Mouse (Mus musculus) midbrain, embryonic 16.5 days (tissue): ENCODE data around the gene Rcc1. TPM values are rescaled to one million over a fixed set of nuclear protein-coding genes. Genes with fewer than 3 reads are reported as not detected.

Experiments used
- ATAC-seq: fragments of 200-750 bp; cut with Nextera tagmentation; 2 replicates; pipeline ENCODE4 v1.8.0; 2017; ENCODE audit warnings: moderate TSS enrichment
- H3K27ac ChIP-seq: fragments of 300-500 bp; sonication (generic); 2 replicates; pipeline ENCODE4 v1.5.1; 2014; ENCODE audit warnings: mild to moderate bottlenecking, low read length, mixed read lengths
- H3K27me3 ChIP-seq: fragments of 300-500 bp; sonication (generic); 2 replicates; pipeline ENCODE4 v1.6.1; 2014; ENCODE audit warnings: low read depth, low read length, mixed read lengths; ENCODE audit not compliant: control insufficient read depth, insufficient read depth
- H3K36me3 ChIP-seq: fragments of 300-500 bp; sonication (generic); 2 replicates; pipeline ENCODE4 v1.6.1; 2014; ENCODE audit warnings: mild to moderate bottlenecking, low read length, moderate library complexity, mixed read lengths; ENCODE audit not compliant: control insufficient read depth, insufficient read depth
- H3K4me1 ChIP-seq: fragments of 300-500 bp; sonication (generic); 2 replicates; pipeline ENCODE4 v1.6.1; 2014; ENCODE audit warnings: mild to moderate bottlenecking, low read length, mixed read lengths; ENCODE audit not compliant: control insufficient read depth, insufficient read depth
- H3K4me2 ChIP-seq: fragments of 300-500 bp; sonication (generic); 2 replicates; pipeline ENCODE4 v1.6.1; 2014; ENCODE audit warnings: mild to moderate bottlenecking, low read length, mixed read lengths
- H3K4me3 ChIP-seq: fragments of 300-500 bp; sonication (generic); 2 replicates; pipeline ENCODE4 v1.5.1; 2014; ENCODE audit warnings: low read depth, mild to moderate bottlenecking, low read length, moderate library complexity, mixed read lengths
- H3K9ac ChIP-seq: fragments of 300-500 bp; sonication (generic); 2 replicates; pipeline ENCODE4 v1.6.1; 2014; ENCODE audit warnings: low read depth, low read length, mixed read lengths
- H3K9me3 ChIP-seq: fragments of 300-500 bp; sonication (generic); replicated peaks from 2 replicates; pipeline ENCODE4 v1.6.1; 2014; ENCODE audit warnings: mild to moderate bottlenecking, low read length, mixed read lengths; ENCODE audit not compliant: control insufficient read depth, poor library complexity, severe bottlenecking
- WGBS: fragments of 180-500 bp; shearing (Covaris S2); extraction: QIAGEN DNeasy Blood & Tissue Kit; methylation state at CpG from one replicate; pipeline ENCODE4 v1.1.7; 2014; 5-methylcytosine and 5-hydroxymethylcytosine counted together
- polyA plus RNA-seq: library from polyadenylated mRNA; unstranded; fragments of >200 nt; fragmentation: Nextera tagmentation; extraction: Ambion mirVana; gene quantifications from 2 replicates; pipeline ENCODE4 v1.2.1, GENCODE M21; 2015

Gene Rcc1
- polyA plus RNA-seq: 29.8 and 30.8 TPM in 2 replicates

- H3K4me2 ChIP-seq: peak within 1 kb of the TSS; percentile 83
- H3K27me3 ChIP-seq: no peaks in the 10 kb centered on the region
- 0 out of 2 replicates have a peak, but pooled peaks cover 2% of the 10 kb centered on the region for H3K36me3 ChIP-seq
- under 1% methylated on average over 31 of the region's 31 CpGs for WGBS
- peak within 1 kb of the TSS; percentile 63 for H3K4me3 ChIP-seq
- peaks cover 13% of the 10 kb centered on the region for H3K4me1 ChIP-seq
- peak within 1 kb of the TSS; percentile 86 for H3K27ac ChIP-seq
- H3K9ac ChIP-seq: peak within 1 kb of the TSS; percentile 72
- ATAC-seq: peak; percentile 93
- H3K9me3 ChIP-seq: no peaks in the 10 kb centered on the region
Measured at GRCm38 (mm10) chr4:132353481-132353885, at the start of gene Rcc1. Rcc1 (minus strand) TSS chr4:132353605.

- H3K9me3 ChIP-seq: no peaks in the 10 kb centered on the region
- no peak overlapping the region for H3K4me2 ChIP-seq
- H3K4me3 ChIP-seq: no peak overlapping the region
- H3K9ac ChIP-seq: no peak overlapping the region
- 94% methylated on average over 9 of the region's 9 CpGs for WGBS
- H3K36me3 ChIP-seq: no peaks in the 10 kb centered on the region
- H3K4me1 ChIP-seq: peaks cover 4% of the 10 kb centered on the region
- H3K27me3 ChIP-seq: no peaks in the 10 kb centered on the region
- ATAC-seq: no peak
- no peak overlapping the region for H3K27ac ChIP-seq
Measured at GRCm38 (mm10) chr4:132401016-132401415, 47.6 kb upstream of the Rcc1 start.

GRCm38 (mm10) chr4:132398863-132399262, 45.5 kb upstream of the Rcc1 start:
- Histone ChIP-seq H3K4me1 (peaks cover 4% of the 10 kb centered on the region), H3K27ac (no peak overlapping the region), H3K27me3 (no peaks in the 10 kb centered on the region), H3K9me3 (no peaks in the 10 kb centered on the region), H3K4me3 (no peak overlapping the region), H3K4me2 (no peak overlapping the region), H3K36me3 (no peaks in the 10 kb centered on the region), H3K9ac (no peak overlapping the region)
- ATAC-seq: no peak
- WGBS: 74% methylated on average over 5 of the region's 5 CpGs

- Histone ChIP-seq H3K9me3 (no peaks in the 10 kb centered on the region), H3K4me3 (no peak overlapping the region), H3K27ac (no peak overlapping the region), H3K36me3 (no peaks in the 10 kb centered on the region), H3K27me3 (no peaks in the 10 kb centered on the region), H3K4me2 (peak overlapping the region; percentile 15), H3K9ac (no peak overlapping the region), H3K4me1 (peaks cover 4% of the 10 kb centered on the region)
- whole genome bisulfite sequencing: 32% methylated on average over 11 of the region's 11 CpGs
- no peak for ATAC-seq
Measured at GRCm38 (mm10) chr4:132398045-132398774, 44.8 kb upstream of the Rcc1 start.

DNA sequence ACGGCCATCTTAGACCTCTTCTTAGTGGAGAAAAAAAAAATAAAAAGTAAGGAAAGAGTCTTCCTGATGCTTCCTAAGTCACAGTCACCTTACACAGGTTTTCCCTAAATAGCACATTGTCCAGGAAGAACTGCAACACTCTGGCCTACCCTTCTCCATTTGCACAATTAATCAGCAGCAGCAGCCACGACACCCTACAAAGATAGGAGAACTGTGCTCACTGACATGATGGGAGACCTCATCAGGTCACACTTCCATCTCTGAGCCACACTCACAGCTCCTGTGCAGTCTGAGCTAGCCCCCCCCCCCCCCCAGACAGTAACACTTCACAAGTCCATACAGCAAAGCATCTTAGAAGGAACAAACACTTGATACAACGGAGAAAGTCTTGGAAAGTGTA, 43.7 kb upstream of the Rcc1 start:
- H3K4me2 ChIP-seq: no peak overlapping the region
- H3K4me3 ChIP-seq: no peak overlapping the region
- ATAC-seq: no peak
- H3K27me3 ChIP-seq: no peaks in the 10 kb centered on the region
- H3K27ac ChIP-seq: no peak overlapping the region
- 91% methylated on average over 3 of the region's 3 CpGs for WGBS
- peaks cover 4% of the 10 kb centered on the region for H3K4me1 ChIP-seq
- no peak overlapping the region for H3K9ac ChIP-seq
- H3K36me3 ChIP-seq: no peaks in the 10 kb centered on the region
- H3K9me3 ChIP-seq: no peaks in the 10 kb centered on the region

DNA sequence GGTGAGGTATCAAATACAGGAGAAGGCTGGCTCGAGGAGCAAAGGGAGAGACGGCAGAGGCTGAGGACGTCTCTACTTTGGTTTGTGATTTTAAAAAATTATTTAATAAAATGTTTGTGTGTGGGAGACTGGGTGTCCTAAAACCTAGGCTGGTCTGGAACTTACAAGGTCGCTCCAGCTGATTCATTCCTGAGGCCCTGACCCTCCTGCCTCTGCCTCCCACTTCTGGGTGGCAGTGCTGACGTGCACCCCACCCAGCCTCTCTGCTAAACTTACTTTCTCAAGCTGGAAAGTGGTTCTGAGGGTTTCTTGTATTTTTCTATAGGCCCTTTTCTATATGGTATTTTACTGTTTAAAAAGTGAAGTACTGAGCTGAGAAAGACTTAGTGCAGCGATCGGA, 42.8 kb upstream of the Rcc1 start:
- H3K9ac ChIP-seq: no peak overlapping the region
- no peaks in the 10 kb centered on the region for H3K27me3 ChIP-seq
- peaks cover 4% of the 10 kb centered on the region for H3K4me1 ChIP-seq
- H3K4me3 ChIP-seq: no peak overlapping the region
- ATAC-seq: no peak
- no peak overlapping the region for H3K27ac ChIP-seq
- WGBS: 93% methylated on average over 7 of the region's 7 CpGs
- H3K9me3 ChIP-seq: no peaks in the 10 kb centered on the region
- no peaks in the 10 kb centered on the region for H3K36me3 ChIP-seq
- H3K4me2 ChIP-seq: no peak overlapping the region

DNA sequence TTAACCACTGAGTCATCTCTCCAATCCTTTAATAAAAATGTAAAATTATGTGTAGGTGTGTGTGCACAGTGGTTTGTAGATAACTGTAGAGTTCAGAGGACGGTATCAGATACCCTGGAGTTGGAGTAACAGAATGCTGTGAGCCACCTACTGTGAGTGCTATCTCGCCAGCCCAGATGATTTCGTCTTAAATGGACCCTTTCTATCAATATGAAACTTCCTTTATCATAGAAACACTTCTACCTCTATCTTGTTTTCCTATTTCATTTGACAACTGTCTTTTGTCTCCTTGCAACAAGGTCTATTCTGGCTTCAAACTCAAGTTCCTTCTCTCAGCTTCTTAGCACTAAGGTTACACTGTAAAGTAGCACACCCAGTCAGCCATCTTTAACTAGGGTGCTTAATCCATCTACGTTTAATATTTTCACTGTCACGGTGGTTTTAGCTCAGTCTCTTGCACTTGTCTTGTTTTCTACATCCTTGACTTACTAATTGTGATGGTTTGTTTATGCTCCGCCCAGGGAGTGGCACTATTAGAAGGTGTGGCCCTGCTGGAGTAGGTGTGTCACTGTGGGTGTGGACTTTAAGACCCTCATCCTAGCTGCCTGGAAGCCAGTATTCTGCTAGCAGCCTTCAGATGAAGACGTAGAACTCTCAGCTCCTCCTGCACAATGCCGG, 37.8 kb upstream of the Rcc1 start:
- Histone ChIP-seq H3K4me3 (no peak overlapping the region), H3K36me3 (no peaks in the 10 kb centered on the region), H3K4me2 (no peak overlapping the region), H3K27ac (no peak overlapping the region), H3K9ac (no peak overlapping the region), H3K27me3 (no peaks in the 10 kb centered on the region), H3K9me3 (no peaks in the 10 kb centered on the region), H3K4me1 (no peaks in the 10 kb centered on the region)
- ATAC-seq: no peak
- WGBS: 92% methylated on average over 8 of the region's 8 CpGs

- ATAC-seq: no peak
- Histone ChIP-seq H3K27me3 (no peaks in the 10 kb centered on the region), H3K4me1 (no peaks in the 10 kb centered on the region), H3K4me2 (no peak overlapping the region), H3K36me3 (no peaks in the 10 kb centered on the region), H3K27ac (no peak overlapping the region), H3K9me3 (no peaks in the 10 kb centered on the region), H3K9ac (no peak overlapping the region), H3K4me3 (no peak overlapping the region)
- 85% methylated on average over 4 of the region's 4 CpGs for WGBS
Measured at GRCm38 (mm10) chr4:132389302-132389701, 35.9 kb upstream of the Rcc1 start.

DNA sequence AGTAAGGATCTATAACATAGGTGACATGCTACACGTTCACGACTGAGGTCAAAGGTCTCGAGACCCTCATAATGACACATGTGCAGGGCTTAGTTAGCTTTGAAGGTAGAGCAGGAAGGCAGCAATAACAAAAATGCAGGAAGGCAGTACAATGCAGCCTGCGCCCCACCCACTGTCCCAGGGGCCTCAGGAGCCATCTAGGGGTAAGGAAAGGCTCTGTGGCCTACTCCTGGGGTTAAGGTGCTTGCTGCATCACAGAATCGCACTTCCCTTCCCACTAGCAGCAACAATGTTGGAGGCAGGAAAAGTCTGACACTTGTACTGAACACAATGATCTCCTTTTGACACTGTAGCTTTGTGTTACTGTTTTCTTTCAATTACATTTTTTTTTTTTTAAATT, 34.2 kb upstream of the Rcc1 start:
- no peak overlapping the region for H3K27ac ChIP-seq
- no peaks in the 10 kb centered on the region for H3K4me1 ChIP-seq
- H3K9me3 ChIP-seq: no peaks in the 10 kb centered on the region
- H3K4me2 ChIP-seq: no peak overlapping the region
- no peak overlapping the region for H3K9ac ChIP-seq
- H3K27me3 ChIP-seq: no peaks in the 10 kb centered on the region
- WGBS: 90% methylated on average over 5 of the region's 5 CpGs
- no peak for ATAC-seq
- H3K4me3 ChIP-seq: no peak overlapping the region
- no peaks in the 10 kb centered on the region for H3K36me3 ChIP-seq
